Comparison of ENCODE assay signal across 8 mouse cellular contexts in the genomic region with DNA sequence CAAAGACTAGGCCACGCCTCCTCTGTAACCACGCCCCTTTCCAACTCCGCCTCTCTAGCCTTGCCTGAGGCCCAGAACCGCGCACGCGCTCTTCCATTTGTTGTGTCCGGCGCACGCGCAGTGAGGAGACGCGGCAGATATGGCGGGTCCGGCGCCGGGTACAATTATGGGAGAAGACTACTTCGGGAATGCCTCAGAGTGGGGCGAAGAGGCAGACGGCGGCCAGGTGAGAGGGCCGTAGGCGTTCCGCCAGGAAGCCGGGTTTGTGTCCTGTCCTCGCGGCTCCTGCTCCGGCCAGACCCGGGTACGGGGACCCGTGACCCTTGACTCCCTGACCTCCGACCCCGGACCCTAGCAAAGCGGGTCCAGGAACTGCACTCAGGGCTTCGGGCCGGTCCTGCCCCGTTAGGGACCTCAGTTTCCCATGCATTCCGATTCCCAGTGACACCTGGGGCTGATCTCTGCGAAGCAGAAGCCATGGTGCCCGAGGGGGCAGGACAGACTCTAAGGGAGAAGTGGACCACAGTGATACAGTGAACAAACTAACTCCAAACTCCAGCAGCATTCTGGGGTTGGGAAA. TPM values are rescaled to one million over a fixed set of nuclear protein-coding genes. Genes with fewer than 3 reads are reported as not detected.
A peak's percentile ranks its signal among the peaks of the same experiment; 100 is the strongest.
DNase-seq lines count a peak whose midpoint lies in the region; ATAC-seq and TF ChIP-seq lines count a peak whose summit lies in the region.

A gene (plus strand): TSS at position 74 of the 580 bp plus-strand sequence.

- peak within 1 kb of the TSS; percentile 77 for H3K4me3 ChIP-seq in gastrocnemius, adult 2 months
- H3K4me3 ChIP-seq in hindbrain, postnatal 0 days (ENCODE audit: low read length): peak within 1 kb of the TSS; percentile 84
- H3K4me3 ChIP-seq in left cerebral cortex, adult 2 months: peak within 1 kb of the TSS; percentile 87

- peak within 1 kb of the TSS; percentile 95 for H3K4me2 ChIP-seq in hindbrain, postnatal 0 days (ENCODE audit: low read depth, low read length)

- DNase-seq in WW6 (ENCODE audit: low read depth, low spot score): peak; percentile 88
- peak; percentile 83 to 93 for DNase-seq in cerebellum, postnatal 4 days (ENCODE audit: low spot score in 2 of 2)
- DNase-seq in gastrocnemius, adult 2 months: peak; percentile 96
- peak; percentile 97 for DNase-seq in hindbrain, postnatal 0 days (ENCODE audit: low spot score)
- peak; percentile 91 to 92 for DNase-seq in left cerebral cortex, adult 2 months (ENCODE audit: extremely low spot score in 1 of 2, low spot score in 2 of 2)
- peak; percentile 93 for DNase-seq in right cerebral cortex, adult 2 months (ENCODE audit: low spot score in 2 of 2)
- peak; percentile 95 for DNase-seq in urinary bladder, postnatal 14 days (ENCODE audit: low spot score)

- no peak for TF ChIP-seq CTCF in gastrocnemius, adult 2 months (IDR thresholded peaks at IDR 0.05)
- no peak for TF ChIP-seq CTCF in hindbrain, postnatal 0 days (IDR thresholded peaks at IDR 0.05; ENCODE audit: low read depth)
- no peak for TF ChIP-seq CTCF in left cerebral cortex, adult 2 months (IDR thresholded peaks at IDR 0.05)

- ATAC-seq in hindbrain, postnatal 0 days: peak; percentile 96
- ATAC-seq in megakaryocyte, adult 5-6 weeks (ENCODE audit: poor library complexity, severe bottlenecking): peak; percentile 93

- no peaks in the 10 kb centered on the region for H3K27me3 ChIP-seq in hindbrain, postnatal 0 days (ENCODE audit: insufficient read depth, low read length)

- no peaks in the 10 kb centered on the region for H3K9me3 ChIP-seq in hindbrain, postnatal 0 days (ENCODE audit: low read length)

- intact Hi-C loops in gastrocnemius, adult 2 months (cut with DNase I): loop anchor here (2.0 to 5.0 kb wide), 2 partner anchors 71 to 89 kb away; no protein-coding TSS in a partner anchor
- intact Hi-C loops in left cerebral cortex, adult 2 months (cut with DNase I): loop anchor here (5.0 kb wide), 1 partner anchor 84 kb away; no protein-coding TSS in a partner anchor

- H3K9ac ChIP-seq in hindbrain, postnatal 0 days (replicated peaks; ENCODE audit: low read length): peak within 1 kb of the TSS; percentile 77

- WGBS in hindbrain, postnatal 0 days: under 1% methylated on average over 40 of the region's 40 CpGs

- H3K36me3 ChIP-seq in hindbrain, postnatal 0 days (ENCODE audit: insufficient read depth, low read length): no peaks in the 10 kb centered on the region

- peak within 1 kb of the TSS; percentile 90 for H3K27ac ChIP-seq in gastrocnemius, adult 2 months
- H3K27ac ChIP-seq in hindbrain, postnatal 0 days: no peak within 1 kb of the TSS
- peak within 1 kb of the TSS; percentile 65 for H3K27ac ChIP-seq in left cerebral cortex, adult 2 months

- 0 out of 2 replicates have a peak, but pooled peaks cover 8% of the 10 kb centered on the region for H3K4me1 ChIP-seq in hindbrain, postnatal 0 days (ENCODE audit: insufficient read depth, low read length)

RNA-seq across cellular contexts. Expression of the gene that starts here (rescaled TPM):
- 10 to 100 TPM; 18.2 to 23.2 TPM for total RNA-seq in gastrocnemius, adult 2 months (2021)
- total RNA-seq in hindbrain, postnatal 0 days (2014; rRNA removed): 53.4 and 72.6 TPM in 2 replicates
- polyA plus RNA-seq in hindbrain, postnatal 0 days (2015; fragmentation: Nextera tagmentation; extraction: Ambion mirVana): 93.8 and 94.4 TPM in 2 replicates
- 10 to 100 TPM; 47.9 to 50.8 TPM for total RNA-seq in left cerebral cortex, adult 2 months (2021)
- total RNA-seq in megakaryocyte, adult 5-6 weeks (2015): 24.5 and 25.5 TPM in 2 replicates
- total RNA-seq in megakaryocyte, adult 5-6 weeks (2017): 26.3 and 39.0 TPM in 2 replicates
